Mouse (Mus musculus) G1E (cell line): ENCODE measurements at regions not wholly inside any gene's neighbourhood (a gene's known extent, or its start where the extent isn't known, plus 50 kb on each side); places are given as distances from the start of the nearest gene placed in this dataset.

Experiments used
- CTCF ChIP-seq: IDR thresholded peaks from 2 replicates; pipeline ENCODE4 v1.5.1; 2012; ENCODE audit warnings: low read depth, low read length, inconsistent platforms, mixed read lengths
- GATA1 ChIP-seq: IDR thresholded peaks from 2 replicates; pipeline ENCODE4 v1.6.1; 2012; ENCODE audit warnings: borderline replicate concordance, low read length, inconsistent platforms, mixed read lengths
- GATA2 ChIP-seq: IDR thresholded peaks from 2 replicates; pipeline ENCODE4 v1.6.1; 2012; ENCODE audit warnings: low read depth, low read length, inconsistent platforms, borderline replicate concordance

DNA sequence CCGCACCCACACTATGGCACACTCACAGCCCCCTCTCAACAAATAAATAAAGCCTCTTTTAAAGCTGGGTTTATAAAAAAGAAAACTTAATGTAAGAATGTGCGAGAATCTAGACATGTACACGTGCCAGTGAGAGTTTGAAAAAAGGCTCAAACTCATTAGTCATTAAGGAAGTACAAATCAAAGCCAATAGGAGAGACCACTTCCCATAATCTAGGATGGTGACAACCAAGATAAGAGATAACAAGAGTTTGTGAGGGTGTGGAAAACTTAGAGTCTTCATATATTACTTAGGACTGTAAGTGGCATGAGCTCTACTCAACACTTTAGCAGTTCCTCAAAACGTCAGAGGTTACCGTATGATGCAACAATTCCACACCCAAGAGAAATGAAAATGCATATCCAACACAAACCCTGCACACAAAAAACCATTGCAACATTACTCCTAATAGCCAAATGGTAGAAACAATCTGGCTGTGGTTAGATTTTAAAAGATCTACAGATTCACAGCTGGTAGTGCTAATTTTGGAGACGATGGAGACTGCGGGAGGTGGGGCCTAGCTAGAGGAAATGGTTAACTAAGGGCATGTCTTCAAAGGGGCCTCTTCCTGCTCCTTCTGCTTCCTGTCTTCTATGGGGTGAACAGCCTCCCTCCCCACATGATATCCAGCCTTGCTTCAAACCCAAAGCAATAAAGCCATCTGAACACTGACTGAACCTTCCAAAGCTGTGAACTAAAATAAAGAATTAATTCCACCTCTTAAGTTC lies 102.1 kb upstream of the Usp9x start:
- TF ChIP-seq CTCF (no peak), GATA1 (no peak), GATA2 (no peak)
